Mouse (Mus musculus): ENCODE measurements around the gene Pitpnb. TPM values are rescaled to one million over a fixed set of nuclear protein-coding genes. Genes with fewer than 3 reads are reported as not detected.

Gene Pitpnb
- total RNA-seq, 1 experiment from 2014 or later: 72.4 TPM

- DNase-seq: no peak
These were observed 67.9 kb downstream of the Pitpnb start for GRCm38 (mm10) chr5:111398471-111398870.

DNA sequence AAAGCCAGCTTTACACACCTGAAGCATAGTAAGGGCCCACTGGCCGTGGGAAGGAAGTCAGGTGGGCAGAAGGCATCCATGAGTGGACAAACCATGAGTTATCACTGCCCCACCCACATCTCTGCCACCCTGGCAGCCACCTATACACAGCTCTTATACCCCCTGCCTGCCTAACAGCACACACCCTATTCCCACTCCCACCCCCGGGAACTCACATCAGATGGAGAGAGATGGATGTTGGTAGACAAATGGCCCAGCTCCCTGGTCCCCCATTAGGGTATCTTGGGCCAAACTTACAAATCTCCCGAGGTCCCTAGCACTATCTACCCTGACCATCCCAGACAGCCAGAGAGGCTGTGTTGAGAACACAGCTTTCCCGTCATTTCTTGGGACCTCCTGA is 68.7 kb downstream of the Pitpnb start:
- DNase-seq: no peak

- DNase-seq: no peak
These were observed 71.5 kb downstream of the Pitpnb start for GRCm38 (mm10) chr5:111401879-111402650.

DNA sequence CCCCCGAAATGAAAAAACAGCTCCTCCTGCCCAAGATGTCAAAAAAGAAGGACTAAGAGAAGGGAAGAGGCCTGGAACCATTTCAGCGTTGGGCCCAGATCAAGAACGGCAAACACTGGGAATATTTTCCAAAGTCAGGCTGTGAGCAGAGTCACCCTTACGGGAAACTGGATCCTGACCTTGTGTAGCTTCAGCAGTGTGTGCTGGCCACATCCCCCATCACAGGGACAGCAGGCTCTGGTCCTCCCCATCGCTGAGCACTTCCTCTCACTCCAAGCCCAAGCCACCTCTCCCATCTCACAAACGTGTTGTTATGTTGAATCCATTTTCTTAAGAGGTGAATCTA is 72.1 kb downstream of the Pitpnb start:
- DNase-seq: no peak

GRCm38 (mm10) chr5:111404721-111405120 is 74.2 kb downstream of the Pitpnb start:
- DNase-seq: no peak

DNA sequence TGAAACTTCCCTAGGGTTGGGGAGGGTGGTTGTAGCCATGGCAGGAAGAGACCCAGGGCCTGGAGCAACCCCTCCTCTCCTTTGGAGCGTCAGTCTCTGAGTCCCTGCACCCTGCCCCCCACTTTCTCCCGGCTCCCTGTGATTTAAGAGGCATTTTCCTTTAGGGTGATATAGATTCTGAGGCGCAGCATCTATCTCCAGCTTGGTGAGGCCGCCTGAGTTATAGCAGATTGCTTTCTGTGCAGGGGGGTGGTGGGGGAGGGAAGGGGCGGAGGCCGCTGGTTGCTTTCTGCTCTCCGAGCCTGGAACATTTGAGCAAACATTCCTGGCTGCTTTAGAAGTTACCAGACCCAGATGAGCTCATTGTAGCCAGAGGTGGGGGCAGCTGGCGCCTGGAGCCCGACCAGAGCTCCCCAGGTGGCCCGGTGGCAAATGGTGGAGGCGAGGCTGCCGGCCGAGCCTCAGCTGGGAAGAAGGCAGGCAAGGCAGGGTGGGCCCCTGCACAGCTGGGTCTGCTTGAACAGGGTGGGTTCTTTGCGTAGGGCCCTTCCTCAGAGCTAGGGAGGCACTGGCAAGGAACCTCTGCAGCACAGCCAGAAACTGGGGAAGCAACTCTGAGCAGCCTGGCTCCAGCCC is 78.0 kb downstream of the Pitpnb start:
- DNase-seq: no peak

DNA sequence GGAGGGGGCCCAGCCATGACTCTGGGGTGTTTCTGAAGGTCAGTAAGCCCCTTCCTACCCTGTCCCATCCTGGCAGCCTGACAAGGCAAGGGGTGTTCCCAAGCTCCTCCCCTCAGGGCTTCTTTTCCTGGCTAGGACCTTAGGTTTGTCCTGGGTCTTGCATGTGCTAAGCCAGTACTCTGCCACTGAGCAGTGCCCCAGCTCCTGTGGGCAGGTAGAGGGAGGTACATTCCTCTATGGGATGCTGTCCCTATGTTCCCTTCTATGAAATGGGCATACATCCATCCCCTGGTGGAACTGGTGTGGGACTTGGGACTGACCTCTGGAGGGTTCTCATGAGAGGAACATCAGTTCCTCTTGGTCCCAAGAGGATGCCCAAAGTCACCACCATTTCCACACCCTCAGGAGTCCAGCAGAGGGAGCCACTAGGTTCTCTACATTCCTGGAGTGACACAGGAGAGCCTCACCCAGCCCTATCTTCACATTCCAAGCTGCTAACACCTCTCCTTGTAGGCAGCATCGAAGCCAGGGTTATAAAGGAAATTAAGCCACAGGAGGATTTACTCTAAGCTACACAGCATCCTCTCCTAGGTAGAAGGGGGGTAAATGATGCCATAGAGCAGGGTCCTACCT is 79.0 kb downstream of the Pitpnb start:
- DNase-seq: no peak

DNA sequence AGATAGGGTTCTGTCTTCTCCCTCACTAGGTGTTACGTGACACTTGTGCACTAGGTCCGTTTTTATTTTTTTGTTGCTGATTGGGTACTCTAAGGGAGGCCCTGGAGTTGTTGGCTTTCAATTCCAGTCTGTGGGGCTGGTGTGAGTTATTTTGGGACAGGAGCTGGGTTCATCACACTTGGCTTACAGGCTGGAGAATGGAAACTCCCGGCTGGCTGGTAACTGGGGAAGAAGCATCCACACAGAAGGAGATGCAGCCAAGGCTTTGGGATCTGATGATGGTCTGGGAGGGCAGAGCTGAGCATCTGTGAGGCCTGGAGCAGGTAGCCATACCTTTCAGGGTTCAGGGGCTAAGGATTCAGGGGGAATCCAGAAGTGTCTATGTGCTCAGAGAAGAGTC is 80.1 kb downstream of the Pitpnb start:
- no peak for DNase-seq

- peak; percentile 76 for DNase-seq
These were observed 83.6 kb downstream of the Pitpnb start for GRCm38 (mm10) chr5:111414192-111414591.

DNA sequence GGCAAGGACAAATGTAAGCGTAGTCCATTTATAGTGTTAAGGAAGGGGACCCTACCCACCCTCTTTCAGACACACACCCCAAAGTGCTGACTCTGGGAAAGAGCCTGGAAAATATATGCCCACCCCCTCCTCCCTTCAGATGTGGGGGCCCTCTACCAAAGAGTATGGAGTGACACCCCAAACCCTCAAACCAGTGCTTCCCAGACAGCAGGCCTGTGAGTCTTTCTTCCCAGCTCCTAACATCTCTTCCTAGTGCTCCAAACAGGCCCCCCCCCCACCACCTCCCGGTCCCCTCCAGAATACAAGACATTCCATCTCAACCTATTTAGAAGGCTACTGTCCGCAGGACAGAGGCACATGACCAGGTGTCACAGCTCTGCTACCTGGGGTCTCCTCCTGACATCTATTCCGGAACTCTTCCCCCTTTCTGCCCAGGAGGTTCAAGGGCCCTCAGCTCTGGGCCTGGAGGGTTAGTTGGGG is 84.2 kb downstream of the Pitpnb start:
- no peak for DNase-seq

DNA sequence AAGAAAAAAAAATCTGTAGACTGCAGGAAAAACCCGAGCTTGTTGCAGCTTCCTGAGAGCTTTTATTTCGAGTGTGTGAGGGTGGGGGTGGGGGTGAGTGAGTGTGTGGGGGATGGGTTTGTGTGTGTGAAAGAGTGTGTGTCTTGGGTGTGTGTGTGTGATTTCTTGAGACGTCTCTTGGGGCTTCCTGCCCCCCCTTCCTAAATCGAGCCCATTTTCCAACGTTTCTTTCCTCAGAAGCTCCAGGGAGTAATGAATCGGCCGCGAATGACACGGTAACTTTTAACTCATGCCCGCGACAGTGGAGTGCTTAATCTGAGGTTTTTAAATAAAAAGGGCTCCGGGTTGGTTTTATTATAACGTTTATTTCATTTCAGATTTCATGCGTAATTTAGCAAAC is 85.0 kb downstream of the Pitpnb start:
- DNase-seq: no peak

- DNase-seq: no peak
These were observed 85.5 kb downstream of the Pitpnb start for GRCm38 (mm10) chr5:111416048-111416447.

DNA sequence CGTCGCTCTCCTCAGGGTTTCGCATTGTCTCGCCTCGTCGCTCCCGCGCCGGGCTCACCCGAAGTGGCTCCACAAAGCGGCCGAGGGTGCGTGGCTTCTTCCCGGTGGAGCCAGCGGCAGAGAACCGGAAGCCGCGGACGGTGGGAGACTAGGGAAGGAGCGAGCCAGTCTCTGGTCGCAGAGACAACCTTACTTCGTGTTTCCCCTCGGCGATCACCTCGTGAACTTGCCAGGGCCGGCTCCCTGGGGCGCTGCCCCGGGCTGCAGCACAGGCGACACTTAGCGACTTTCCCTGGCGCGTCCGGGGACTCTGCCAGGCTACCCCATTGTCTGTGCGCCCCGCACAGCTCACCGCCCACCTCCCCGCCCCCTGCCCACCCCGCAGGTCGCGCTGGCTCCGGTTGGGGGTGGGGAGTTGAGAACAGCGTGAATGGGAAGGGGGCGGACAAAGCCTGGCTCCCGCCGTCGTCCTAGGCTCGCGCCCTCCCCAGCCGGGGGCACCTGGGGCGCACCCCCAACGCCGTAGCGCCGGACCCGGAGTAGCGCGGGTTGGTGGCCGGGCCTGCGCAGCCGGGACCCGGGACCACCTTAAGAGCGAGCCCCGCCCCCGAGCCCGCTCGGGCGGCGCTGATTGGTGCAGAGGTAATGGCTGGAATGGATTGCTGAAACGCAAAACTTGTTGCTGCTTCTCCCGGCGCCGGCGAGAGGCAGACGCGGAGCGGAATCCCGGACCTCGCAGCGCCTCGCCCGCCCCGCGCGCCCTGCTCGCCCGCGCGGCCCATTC is 86.2 kb downstream of the Pitpnb start, which contains the start of gene Mn1:
Mn1 (plus strand) TSS at position 772 of the 784 bp plus-strand sequence.
- DNase-seq: peak; percentile 82

DNA sequence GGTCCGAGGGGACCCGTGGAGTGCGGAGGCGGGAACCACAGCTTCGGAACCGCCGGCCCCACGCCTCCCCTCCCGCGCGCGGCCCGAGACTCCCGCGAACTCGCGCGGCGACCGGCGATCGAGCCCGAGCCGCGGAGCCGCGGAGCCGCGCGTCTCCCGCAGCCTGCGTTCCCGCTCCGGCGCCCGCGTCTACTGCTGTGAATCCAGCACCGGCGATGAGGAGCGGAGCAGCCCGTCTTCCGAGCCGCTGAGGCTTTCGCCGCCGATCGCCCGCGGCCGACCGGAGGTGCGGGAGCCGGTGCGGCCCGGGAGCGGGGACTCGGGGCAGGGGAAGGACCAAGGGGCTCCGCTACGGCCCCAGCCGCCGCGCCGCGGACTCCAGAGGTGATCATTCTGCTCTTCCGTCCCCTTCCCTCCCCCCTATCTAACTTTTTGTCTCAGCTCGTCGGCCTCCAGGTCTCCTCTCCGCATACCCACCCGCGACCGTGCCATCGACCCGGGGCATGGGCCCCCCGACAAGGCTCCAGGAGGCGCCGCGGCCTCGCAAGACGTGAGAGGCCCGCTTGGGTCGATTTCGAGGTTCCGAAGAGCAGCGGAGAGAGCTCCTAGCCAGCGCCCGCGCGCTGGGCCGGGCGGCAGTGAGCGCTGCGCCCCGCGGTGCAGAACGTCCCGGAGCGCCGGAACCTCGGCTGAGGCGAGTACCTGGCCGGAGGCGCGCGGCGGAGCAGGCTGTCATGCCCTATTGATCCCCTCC is 87.0 kb downstream of the Pitpnb start:
- DNase-seq: peak; percentile 21

DNA sequence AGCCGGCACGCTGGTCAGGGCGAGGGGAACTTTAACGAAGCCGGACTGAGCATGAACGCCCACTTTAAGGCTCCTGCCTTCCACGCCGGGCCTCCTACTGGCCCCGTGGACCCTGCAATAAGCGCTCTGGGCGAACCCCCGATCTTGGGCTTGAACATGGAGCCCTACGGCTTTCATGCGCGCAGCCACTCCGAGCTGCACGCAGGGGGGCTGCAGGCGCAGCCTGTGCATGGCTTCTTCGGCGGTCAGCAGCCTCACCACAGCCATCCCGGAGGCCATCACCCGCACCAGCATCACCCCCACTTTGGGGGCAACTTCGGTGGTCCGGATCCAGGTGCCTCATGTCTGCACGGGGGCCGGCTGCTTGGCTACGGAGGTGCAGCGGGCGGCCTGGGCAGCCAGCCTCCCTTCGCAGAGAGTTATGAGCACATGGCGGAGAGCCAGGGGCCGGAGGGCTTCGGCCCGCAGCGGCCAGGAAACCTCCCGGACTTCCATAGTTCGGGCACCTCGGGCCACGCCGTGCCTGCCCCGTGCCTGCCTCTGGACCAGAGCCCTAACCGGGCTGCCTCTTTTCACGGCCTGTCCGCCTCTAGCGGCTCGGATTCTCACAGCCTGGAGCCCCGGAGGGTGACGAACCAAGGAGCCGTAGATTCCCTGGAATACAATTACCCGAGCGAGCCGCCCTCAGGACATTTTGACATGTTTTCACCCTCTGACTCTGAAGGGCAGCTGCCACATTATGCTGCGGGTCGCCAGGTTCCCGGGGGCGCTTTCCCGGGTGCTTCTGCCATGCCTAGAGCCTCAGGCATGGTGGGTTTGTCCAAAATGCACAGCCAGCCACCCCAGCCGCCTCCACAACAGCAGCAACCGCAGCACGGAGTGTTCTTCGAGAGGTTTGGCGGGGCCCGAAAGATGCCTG is 87.9 kb downstream of the Pitpnb start:
- no peak for DNase-seq

GRCm38 (mm10) chr5:111419121-111419881 is 88.7 kb downstream of the Pitpnb start:
- DNase-seq: no peak

DNA sequence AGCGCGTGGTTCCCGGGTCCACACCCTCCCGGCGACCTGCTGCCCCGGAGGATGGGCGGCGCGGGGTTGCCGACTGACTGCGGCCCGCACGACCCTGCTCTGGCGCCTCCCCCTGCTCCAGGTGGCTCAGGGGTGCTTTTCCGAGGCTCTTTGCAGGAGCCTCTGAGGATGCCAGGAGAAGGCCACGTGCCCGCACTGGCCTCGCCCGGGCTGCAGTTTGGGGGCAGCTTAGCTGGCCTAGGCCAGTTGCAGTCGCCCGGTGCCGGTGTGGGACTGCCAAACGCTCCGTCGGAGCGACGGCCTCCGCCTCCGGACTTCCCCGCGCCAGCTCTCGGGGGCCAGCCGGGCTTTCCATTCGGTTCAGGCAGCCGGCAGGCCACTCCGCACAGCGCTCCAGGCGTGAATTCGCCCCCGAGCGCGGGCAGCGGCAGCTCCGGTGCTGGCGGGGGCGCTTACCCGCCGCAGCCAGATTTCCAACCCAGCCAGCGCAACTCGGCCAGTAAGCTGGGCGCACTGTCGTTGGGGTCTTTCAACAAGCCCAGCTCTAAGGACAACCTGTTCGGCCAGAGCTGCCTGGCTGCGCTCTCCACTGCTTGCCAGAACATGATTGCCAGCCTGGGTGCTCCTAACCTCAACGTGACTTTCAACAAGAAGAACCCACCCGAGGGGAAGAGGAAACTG is 89.6 kb downstream of the Pitpnb start:
- DNase-seq: no peak

DNA sequence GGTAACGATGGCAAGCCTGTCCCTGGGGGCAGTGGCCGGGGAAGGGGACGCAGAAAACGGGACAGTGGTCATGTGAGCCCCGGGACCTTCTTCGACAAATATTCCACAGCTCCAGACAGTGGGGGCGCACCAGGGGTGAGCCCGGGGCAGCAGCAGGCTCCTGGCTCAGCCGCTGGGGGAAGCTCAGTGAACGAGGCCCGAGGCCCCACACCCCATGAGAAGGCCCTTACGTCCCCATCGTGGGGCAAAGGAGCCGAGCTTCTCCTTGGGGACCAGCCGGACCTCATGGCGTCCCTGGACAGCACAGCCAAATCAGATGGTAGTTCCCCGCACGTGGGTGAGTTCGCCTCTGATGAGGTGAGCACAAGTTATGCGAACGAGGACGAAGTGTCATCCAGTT is 90.3 kb downstream of the Pitpnb start:
- DNase-seq: no peak

DNA sequence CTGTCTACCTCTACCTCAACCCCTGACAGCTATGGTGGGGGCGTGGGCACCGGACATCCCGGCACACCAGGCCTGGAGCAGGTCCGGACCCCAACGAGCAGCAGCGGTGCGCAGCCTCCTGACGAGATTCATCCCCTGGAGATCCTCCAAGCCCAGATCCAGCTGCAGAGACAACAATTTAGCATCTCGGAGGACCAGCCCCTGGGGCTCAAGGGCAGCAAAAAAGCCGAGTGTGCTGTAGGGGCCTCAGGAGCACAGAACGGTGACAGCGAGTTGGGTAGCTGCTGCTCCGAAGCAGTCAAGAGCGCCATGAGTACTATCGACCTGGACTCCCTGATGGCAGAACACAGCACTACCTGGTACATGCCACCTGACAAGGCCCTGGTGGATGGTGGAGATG is 90.9 kb downstream of the Pitpnb start:
- DNase-seq: no peak
